Mouse (Mus musculus) intestine, embryonic 14.5 days (tissue): ENCODE measurements around the gene Trmt44. TPM values are rescaled to one million over a fixed set of nuclear protein-coding genes. Genes with fewer than 3 reads are reported as not detected.

Experiments
- ATAC-seq: fragments of 200-750 bp; cut with Nextera tagmentation; replicated peaks from 2 replicates; pipeline ENCODE4 v1.8.0; 2017; ENCODE audit warnings: low read depth, moderate number of reproducible peaks, moderate TSS enrichment, moderate library complexity; ENCODE audit not compliant: low FRiP score, low TSS enrichment
- DNase-seq: peaks from one replicate; pipeline ENCODE4 v3.0.0-alpha.2; 2018; ENCODE audit warnings: low spot score
- H3K27ac ChIP-seq: fragments of 300-500 bp; sonication (generic); 2 replicates; pipeline ENCODE4 v1.5.1; 2014; ENCODE audit warnings: low read depth, mild to moderate bottlenecking, control low read depth
- H3K27me3 ChIP-seq: fragments of 300-500 bp; sonication (generic); replicated peaks from 2 replicates; pipeline ENCODE4 v1.6.1; 2014; ENCODE audit warnings: low read length, control low read depth; ENCODE audit not compliant: control insufficient read depth, insufficient read depth
- H3K36me3 ChIP-seq: fragments of 300-500 bp; sonication (generic); 2 replicates; pipeline ENCODE4 v1.6.1; 2014; ENCODE audit warnings: low read length, control low read depth; ENCODE audit not compliant: control insufficient read depth, insufficient read depth
- H3K4me1 ChIP-seq: fragments of 300-500 bp; sonication (generic); replicated peaks from 2 replicates; pipeline ENCODE4 v1.6.1; 2014; ENCODE audit warnings: low read length, control low read depth, mixed read lengths; ENCODE audit not compliant: control insufficient read depth, insufficient read depth
- H3K4me2 ChIP-seq: fragments of 300-500 bp; sonication (generic); 2 replicates; pipeline ENCODE4 v1.6.1; 2014; ENCODE audit warnings: low read length
- H3K4me3 ChIP-seq: fragments of 300-500 bp; sonication (generic); 2 replicates; pipeline ENCODE4 v1.5.1; 2014; ENCODE audit warnings: low read depth, low read length, control low read depth, mixed read lengths
- H3K9ac ChIP-seq: fragments of 300-500 bp; sonication (generic); 2 replicates; pipeline ENCODE4 v1.6.1; 2014; ENCODE audit warnings: mild to moderate bottlenecking, low read length
- H3K9me3 ChIP-seq: fragments of 300-500 bp; sonication (generic); 2 replicates; pipeline ENCODE4 v1.6.1; 2016; ENCODE audit warnings: low read length, control low read depth; ENCODE audit not compliant: control insufficient read depth
- WGBS: fragments of 180-500 bp; shearing (Covaris S2); extraction: QIAGEN DNeasy Blood & Tissue Kit; methylation state at CpG from one replicate; pipeline ENCODE4 v1.1.7; 2014; 5-methylcytosine and 5-hydroxymethylcytosine counted together
- polyA plus RNA-seq: library from polyadenylated mRNA; unstranded; fragments of >200 nt; fragmentation: Nextera tagmentation; extraction: Ambion mirVana; gene quantifications from 2 replicates; pipeline ENCODE4 v1.2.1, GENCODE M21; 2014

The Trmt44 gene
- polyA plus RNA-seq, 1 experiment from 2014 or later = 8.9 TPM

GRCm38 (mm10) chr5:35541059-35541790, 33.6 kb downstream of the Trmt44 start:
- Histone ChIP-seq H3K4me1 (peaks cover 18% of the 10 kb centered on the region; the same call in 1 of the 2 replicates), H3K36me3 (no peaks in the 10 kb centered on the region), H3K27ac (peak overlapping the region; percentile 71), H3K4me3 (no peak overlapping the region), H3K27me3 (no peaks in the 10 kb centered on the region), H3K9me3 (no peaks in the 10 kb centered on the region), H3K4me2 (no peak overlapping the region), H3K9ac (no peak overlapping the region)
- ATAC-seq = no peak
- DNase-seq = no peak
- 56% methylated on average over 4 of the region's 4 CpGs for WGBS

GRCm38 (mm10) chr5:35540555-35540954, 34.3 kb downstream of the Trmt44 start:
- peaks cover 18% of the 10 kb centered on the region; the same call in 1 of the 2 replicates for H3K4me1 ChIP-seq
- ATAC-seq (no peak; the same call in 1 of the 2 replicates), DNase-seq (no peak)
- peak overlapping the region; percentile 71 for H3K27ac ChIP-seq
- no peak overlapping the region for H3K9ac ChIP-seq
- H3K4me2 ChIP-seq = no peak overlapping the region
- H3K9me3 ChIP-seq = no peaks in the 10 kb centered on the region
- H3K27me3 ChIP-seq = no peaks in the 10 kb centered on the region
- H3K4me3 ChIP-seq = no peak overlapping the region
- WGBS = 31% methylated on average over 5 of the region's 5 CpGs
- no peaks in the 10 kb centered on the region for H3K36me3 ChIP-seq

- no peak overlapping the region for H3K4me3 ChIP-seq
- H3K4me1 ChIP-seq = peaks cover 18% of the 10 kb centered on the region; the same call in 1 of the 2 replicates
- no peaks in the 10 kb centered on the region for H3K27me3 ChIP-seq
- no peak for ATAC-seq
- H3K4me2 ChIP-seq = no peak overlapping the region
- no peaks in the 10 kb centered on the region for H3K36me3 ChIP-seq
- H3K9ac ChIP-seq = no peak overlapping the region
- no peak for DNase-seq
- no peaks in the 10 kb centered on the region for H3K9me3 ChIP-seq
- H3K27ac ChIP-seq = peak overlapping the region; percentile 71; the same call in 1 of the 2 replicates
- WGBS = 60% methylated on average over 4 of the region's 4 CpGs
Observed at GRCm38 (mm10) chr5:35539576-35539975, 35.3 kb downstream of the Trmt44 start.

GRCm38 (mm10) chr5:35538022-35538421, 36.8 kb downstream of the Trmt44 start:
- Histone ChIP-seq H3K27ac (no peak overlapping the region), H3K9ac (no peak overlapping the region), H3K4me1 (peaks cover 18% of the 10 kb centered on the region; the same call in 1 of the 2 replicates), H3K27me3 (no peaks in the 10 kb centered on the region), H3K4me3 (no peak overlapping the region), H3K36me3 (no peaks in the 10 kb centered on the region), H3K9me3 (no peaks in the 10 kb centered on the region), H3K4me2 (no peak overlapping the region)
- 89% methylated on average over 3 of the region's 3 CpGs for WGBS
- ATAC-seq (no peak), DNase-seq (no peak)

- Histone ChIP-seq H3K4me2 (no peak overlapping the region), H3K4me3 (no peak overlapping the region), H3K27me3 (no peaks in the 10 kb centered on the region), H3K9ac (no peak overlapping the region), H3K27ac (no peak overlapping the region), H3K9me3 (no peaks in the 10 kb centered on the region), H3K4me1 (peaks cover 18% of the 10 kb centered on the region; the same call in 1 of the 2 replicates), H3K36me3 (no peaks in the 10 kb centered on the region)
- WGBS = 63% methylated on average over 1 of the region's 1 CpGs
- ATAC-seq (no peak), DNase-seq (no peak)
Observed at GRCm38 (mm10) chr5:35537474-35537873, 37.4 kb downstream of the Trmt44 start.

GRCm38 (mm10) chr5:35536271-35536670, 38.6 kb downstream of the Trmt44 start:
- H3K27ac ChIP-seq = no peak overlapping the region
- no peak overlapping the region for H3K4me2 ChIP-seq
- H3K4me3 ChIP-seq = no peak overlapping the region
- ATAC-seq (no peak), DNase-seq (no peak)
- peaks cover 15% of the 10 kb centered on the region; the same call in 1 of the 2 replicates for H3K4me1 ChIP-seq
- H3K27me3 ChIP-seq = no peaks in the 10 kb centered on the region
- H3K36me3 ChIP-seq = no peaks in the 10 kb centered on the region
- 66% methylated on average over 3 of the region's 3 CpGs for WGBS
- no peaks in the 10 kb centered on the region for H3K9me3 ChIP-seq
- H3K9ac ChIP-seq = no peak overlapping the region

- H3K9ac ChIP-seq = no peak overlapping the region
- H3K27me3 ChIP-seq = no peaks in the 10 kb centered on the region
- H3K36me3 ChIP-seq = no peaks in the 10 kb centered on the region
- H3K4me2 ChIP-seq = no peak overlapping the region
- H3K4me3 ChIP-seq = no peak overlapping the region
- 14% methylated on average over 10 of the region's 10 CpGs for WGBS
- H3K27ac ChIP-seq = no peak overlapping the region
- peak; percentile 82 for DNase-seq
- no peaks in the 10 kb centered on the region for H3K9me3 ChIP-seq
- ATAC-seq = no peak
- no peaks in the 10 kb centered on the region for H3K4me1 ChIP-seq
Observed at GRCm38 (mm10) chr5:35531586-35531985, 43.3 kb downstream of the Trmt44 start.

GRCm38 (mm10) chr5:35530442-35530841, 44.4 kb downstream of the Trmt44 start:
- 15% methylated on average over 4 of the region's 4 CpGs for WGBS

More at GRCm38 (mm10) chr5:35530442-35530841, 44.4 kb downstream of the Trmt44 start:
- DNase-seq (no peak), ATAC-seq (no peak)
- Histone ChIP-seq H3K4me2 (no peak overlapping the region), H3K9ac (no peak overlapping the region), H3K9me3 (no peaks in the 10 kb centered on the region), H3K27me3 (peaks cover 7% of the 10 kb centered on the region), H3K27ac (no peak overlapping the region), H3K4me3 (no peak overlapping the region), H3K36me3 (no peaks in the 10 kb centered on the region), H3K4me1 (peaks cover 9% of the 10 kb centered on the region)
